Mouse (Mus musculus): ENCODE measurements around the gene Cyp4f18. TPM values are rescaled to one million over a fixed set of nuclear protein-coding genes. Genes with fewer than 3 reads are reported as not detected.
A peak's percentile ranks its signal among the peaks of the same experiment; 100 is the strongest.

Gene Cyp4f18
- polyA plus RNA-seq, 1 experiment: not detected

DNA sequence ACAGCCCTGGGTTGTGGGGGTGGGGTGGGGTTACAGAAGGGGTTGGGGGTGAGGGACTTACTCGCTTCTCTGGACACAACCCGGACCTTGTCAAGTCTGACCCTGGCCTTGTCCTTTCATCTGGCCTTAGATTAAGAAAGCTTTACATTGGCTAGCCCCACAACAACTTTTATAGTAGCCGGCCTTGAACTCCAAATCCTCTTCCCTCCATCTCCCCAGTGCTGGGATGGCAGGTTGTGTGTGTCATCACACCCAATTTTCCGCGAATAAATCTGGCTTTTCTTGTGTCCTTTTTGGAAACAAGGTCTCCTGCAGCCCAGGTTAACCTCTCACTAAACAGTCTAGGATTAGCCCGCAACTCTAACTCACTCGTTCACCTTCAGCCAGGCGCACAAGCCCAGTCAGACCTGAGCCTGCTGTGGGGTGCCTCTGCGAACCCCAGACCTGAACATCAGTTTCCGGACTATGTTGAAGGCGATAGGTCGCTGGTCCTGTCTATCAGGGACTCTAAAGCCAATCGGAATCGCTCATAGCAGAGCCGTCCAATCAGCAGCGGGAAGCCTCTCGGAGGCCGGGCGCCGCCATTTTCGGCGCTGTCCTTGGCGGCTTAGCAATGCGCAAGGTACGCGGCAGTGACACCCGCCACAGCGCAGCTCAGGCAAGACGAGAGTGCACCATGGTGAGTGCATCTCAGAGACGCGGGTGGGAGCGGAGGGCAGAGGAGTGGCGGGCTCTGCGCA, 58.8 kb downstream of the Cyp4f18 start, which contains the start of gene Zfp961:
Gene Zfp961 (plus strand): TSS at position 557 of the 740 bp plus-strand sequence.
- Histone ChIP-seq H3K27ac (ENCODE audit: insufficient read depth, low read length) (peak within 1 kb of the TSS; percentile 45), H3K9ac (ENCODE audit: low read depth, poor library complexity, severe bottlenecking) (peak within 1 kb of the TSS; percentile 76), H3K4me3 (ENCODE audit: low read depth, low read length) (peak within 1 kb of the TSS; percentile 91), H3K27me3 (ENCODE audit: control insufficient read depth, insufficient read depth, low read length, poor library complexity, severe bottlenecking) (no peaks in the 10 kb centered on the region), H3K9me3 (replicated peaks; ENCODE audit: control insufficient read depth, insufficient read depth, low read length, poor library complexity, severe bottlenecking) (peaks cover 31% of the 10 kb centered on the region), H3K4me1 (ENCODE audit: control insufficient read depth, insufficient read depth, low read length) (peaks cover 2% of the 10 kb centered on the region), H3K36me3 (ENCODE audit: control insufficient read depth, insufficient read depth, low read length, poor library complexity, severe bottlenecking) (peaks cover 20% of the 10 kb centered on the region)
- TF ChIP-seq POLR2A (IDR thresholded peaks at IDR 0.05; ENCODE audit: insufficient read depth, low read length) (peak; percentile 83), EP300 (IDR thresholded peaks at IDR 0.05; ENCODE audit: insufficient read depth, low read depth, low read length) (peak; percentile 30; the same call in 1 of the 2 replicates), CTCF (IDR thresholded peaks at IDR 0.05; ENCODE audit: low read depth, low read length) (no peak)

GRCm38 (mm10) chr8:71948624-71949023, 60.8 kb downstream of the Cyp4f18 start:
- H3K27ac ChIP-seq (ENCODE audit: insufficient read depth, low read length): no peak overlapping the region
- TF ChIP-seq EP300 (IDR thresholded peaks at IDR 0.05; ENCODE audit: insufficient read depth, low read depth, low read length) (no peak), CTCF (IDR thresholded peaks at IDR 0.05; ENCODE audit: low read depth, low read length) (no peak), POLR2A (IDR thresholded peaks at IDR 0.05; ENCODE audit: insufficient read depth, low read length) (no peak)
- H3K4me1 ChIP-seq (ENCODE audit: control insufficient read depth, insufficient read depth, low read length): peaks cover 2% of the 10 kb centered on the region
- no peaks in the 10 kb centered on the region for H3K27me3 ChIP-seq (ENCODE audit: control insufficient read depth, insufficient read depth, low read length, poor library complexity, severe bottlenecking)
- no peak overlapping the region for H3K4me3 ChIP-seq (ENCODE audit: low read depth, low read length)
- H3K9ac ChIP-seq (ENCODE audit: low read depth, poor library complexity, severe bottlenecking): no peak overlapping the region
- peaks cover 9% of the 10 kb centered on the region for H3K36me3 ChIP-seq (ENCODE audit: control insufficient read depth, insufficient read depth, low read length, poor library complexity, severe bottlenecking)
- peaks cover 14% of the 10 kb centered on the region for H3K9me3 ChIP-seq (replicated peaks; ENCODE audit: control insufficient read depth, insufficient read depth, low read length, poor library complexity, severe bottlenecking)

- Histone ChIP-seq H3K4me1 (ENCODE audit: control insufficient read depth, insufficient read depth, low read length) (no peaks in the 10 kb centered on the region), H3K36me3 (ENCODE audit: control insufficient read depth, insufficient read depth, low read length, poor library complexity, severe bottlenecking) (no peaks in the 10 kb centered on the region), H3K27me3 (ENCODE audit: control insufficient read depth, insufficient read depth, low read length, poor library complexity, severe bottlenecking) (no peaks in the 10 kb centered on the region), H3K9ac (ENCODE audit: low read depth, poor library complexity, severe bottlenecking) (no peak overlapping the region), H3K4me3 (ENCODE audit: low read depth, low read length) (no peak overlapping the region), H3K9me3 (replicated peaks; ENCODE audit: control insufficient read depth, insufficient read depth, low read length, poor library complexity, severe bottlenecking) (no peaks in the 10 kb centered on the region), H3K27ac (ENCODE audit: insufficient read depth, low read length) (no peak overlapping the region)
- TF ChIP-seq POLR2A (IDR thresholded peaks at IDR 0.05; ENCODE audit: insufficient read depth, low read length): no peak
Measured at GRCm38 (mm10) chr8:71941776-71942175, 67.7 kb downstream of the Cyp4f18 start.

DNA sequence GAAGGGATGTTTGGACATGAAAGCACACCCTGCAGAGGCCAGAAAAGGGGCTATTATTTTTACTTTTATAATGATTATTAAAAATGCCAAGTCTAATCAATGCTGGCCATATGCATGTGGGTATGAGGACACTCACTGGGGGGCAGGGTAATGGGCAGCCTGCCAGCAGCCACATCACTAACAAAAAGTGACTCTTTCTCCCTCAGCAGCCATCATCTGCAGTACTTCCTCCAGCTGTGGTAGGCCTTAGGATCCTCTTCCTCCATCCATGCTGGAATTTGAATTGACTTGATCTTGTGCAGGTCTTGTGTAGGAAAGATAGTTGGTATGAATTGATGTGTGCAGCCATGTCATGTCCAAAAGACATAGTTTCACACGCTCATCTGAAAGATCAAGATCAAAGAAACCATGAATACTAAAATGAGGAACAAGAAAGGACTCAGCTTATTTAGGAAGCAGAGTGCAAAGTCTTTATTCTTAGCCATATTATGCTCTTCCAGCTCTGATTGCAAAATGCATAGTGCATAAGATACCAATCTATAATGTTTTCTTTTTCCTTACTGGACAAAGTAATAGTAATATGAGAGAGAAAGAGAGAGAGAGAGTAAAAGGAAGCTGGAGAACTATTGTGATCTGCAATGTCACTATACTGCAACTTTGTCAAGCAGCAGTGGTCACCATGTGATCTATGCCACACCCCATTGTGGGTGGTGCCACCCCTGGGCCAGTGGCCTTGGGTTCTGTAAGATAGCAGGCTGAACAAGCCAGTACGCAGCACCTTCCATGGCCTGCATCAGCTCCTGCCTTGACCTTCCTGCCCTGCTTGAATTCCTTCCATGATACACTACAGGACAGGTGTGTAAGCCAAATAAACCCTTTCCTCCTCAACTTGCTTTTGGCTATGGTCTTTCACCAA, 68.9 kb downstream of the Cyp4f18 start:
- no peak overlapping the region for H3K4me3 ChIP-seq (ENCODE audit: low read depth, low read length)
- H3K36me3 ChIP-seq (ENCODE audit: control insufficient read depth, insufficient read depth, low read length, poor library complexity, severe bottlenecking): no peaks in the 10 kb centered on the region
- no peak overlapping the region for H3K27ac ChIP-seq (ENCODE audit: insufficient read depth, low read length)
- peaks cover 3% of the 10 kb centered on the region for H3K9me3 ChIP-seq (replicated peaks; ENCODE audit: control insufficient read depth, insufficient read depth, low read length, poor library complexity, severe bottlenecking)
- no peak overlapping the region for H3K9ac ChIP-seq (ENCODE audit: low read depth, poor library complexity, severe bottlenecking)
- no peaks in the 10 kb centered on the region for H3K4me1 ChIP-seq (ENCODE audit: control insufficient read depth, insufficient read depth, low read length)
- TF ChIP-seq CTCF (IDR thresholded peaks at IDR 0.05; ENCODE audit: low read depth, low read length) (no peak), POLR2A (IDR thresholded peaks at IDR 0.05; ENCODE audit: insufficient read depth, low read length) (no peak), EP300 (IDR thresholded peaks at IDR 0.05; ENCODE audit: insufficient read depth, low read depth, low read length) (no peak)
- H3K27me3 ChIP-seq (ENCODE audit: control insufficient read depth, insufficient read depth, low read length, poor library complexity, severe bottlenecking): no peaks in the 10 kb centered on the region

Other genes with a start within 250 kb of the Cyp4f18 start
- 2.5 and 2.7 TPM in 2 replicates for gene Zfp709, start 127.6 kb downstream of the Cyp4f18 start, polyA plus RNA-seq (2011; ENCODE audit: insufficient read depth, insufficient read length, low read depth, missing spikeins)
- 5.8 and 7.0 TPM in 2 replicates for gene Zfp882, start 101.0 kb downstream of the Cyp4f18 start, polyA plus RNA-seq (2011; ENCODE audit: insufficient read depth, insufficient read length, low read depth, missing spikeins)
- gene Zfp617, start 101.0 kb downstream of the Cyp4f18 start, polyA plus RNA-seq (2011; ENCODE audit: insufficient read depth, insufficient read length, low read depth, missing spikeins): 20.4 and 21.9 TPM in 2 replicates
- gene Zfp961, start 58.6 kb downstream of the Cyp4f18 start, polyA plus RNA-seq (2011; ENCODE audit: insufficient read depth, insufficient read length, low read depth, missing spikeins): 34.7 and 34.8 TPM in 2 replicates
- not detected in 2 replicates for gene Olfr372, start 31.6 kb upstream of the Cyp4f18 start, polyA plus RNA-seq (2011; ENCODE audit: insufficient read depth, insufficient read length, low read depth, missing spikeins)
- gene Olfr373, start 73.6 kb upstream of the Cyp4f18 start, polyA plus RNA-seq (2011; ENCODE audit: insufficient read depth, insufficient read length, low read depth, missing spikeins): 0.15 TPM in 1 of 2 replicates, not detected in the other
- gene Olfr374, start 97.4 kb upstream of the Cyp4f18 start, polyA plus RNA-seq (2011; ENCODE audit: insufficient read depth, insufficient read length, low read depth, missing spikeins): 0.37 and 0.53 TPM in 2 replicates
- gene Tpm4, start 125.3 kb upstream of the Cyp4f18 start, polyA plus RNA-seq (2011; ENCODE audit: insufficient read depth, insufficient read length, low read depth, missing spikeins): 280 and 293 TPM in 2 replicates
- gene Rab8a, start 151.6 kb upstream of the Cyp4f18 start, polyA plus RNA-seq (2011; ENCODE audit: insufficient read depth, insufficient read length, low read depth, missing spikeins): 108 and 115 TPM in 2 replicates
- gene Hsh2d, start 180.0 kb upstream of the Cyp4f18 start, polyA plus RNA-seq (2011; ENCODE audit: insufficient read depth, insufficient read length, low read depth, missing spikeins): 0.49 TPM in 1 of 2 replicates, not detected in the other
- not detected in 2 replicates for gene Cib3, start 203.2 kb upstream of the Cyp4f18 start, polyA plus RNA-seq (2011; ENCODE audit: insufficient read depth, insufficient read length, low read depth, missing spikeins)
- gene Gm11034, start 204.0 kb upstream of the Cyp4f18 start, polyA plus RNA-seq (2011; ENCODE audit: insufficient read depth, insufficient read length, low read depth, missing spikeins): not detected in 2 replicates
- gene Fam32a, start 210.1 kb upstream of the Cyp4f18 start, polyA plus RNA-seq (2011; ENCODE audit: insufficient read depth, insufficient read length, low read depth, missing spikeins): 45.1 and 50.4 TPM in 2 replicates
- gene Ap1m1, start 230.4 kb upstream of the Cyp4f18 start, polyA plus RNA-seq (2011; ENCODE audit: insufficient read depth, insufficient read length, low read depth, missing spikeins): 26.0 and 30.1 TPM in 2 replicates

All from ES-Bruce4 (cell line).